Mouse (Mus musculus) heart, adult 2 months (tissue): ENCODE data around the gene Nrp1.

Experiments used
- CTCF ChIP-seq: fragments of 200-600 bp; IDR thresholded peaks from 2 replicates; pipeline ENCODE4 v1.8.1; 2022; ENCODE audit warnings: antibody characterized with exemption, mild to moderate bottlenecking, moderate library complexity
- EP300 ChIP-seq: fragments of 200-500 bp; IDR thresholded peaks from 2 replicates; pipeline ENCODE4 v1.6.1; 2011; ENCODE audit warnings: low read depth, low read length, control low read depth; ENCODE audit not compliant: insufficient read depth
- POLR2A ChIP-seq: fragments of 200-500 bp; IDR thresholded peaks from 2 replicates; pipeline ENCODE4 v1.6.1; 2011; ENCODE audit warnings: mild to moderate bottlenecking, low read depth, low read length, control low read depth; ENCODE audit not compliant: insufficient read depth

- no peak for TF ChIP-seq CTCF
- TF ChIP-seq POLR2A = no peak
- no peak for TF ChIP-seq EP300
Observed at GRCm38 (mm10) chr8:128356170-128356569, 2.2 kb upstream of the Nrp1 start.
